Mouse (Mus musculus): Measurements from ENCODE around the gene Cd9. TPM values are rescaled to one million over a fixed set of nuclear protein-coding genes. Genes with fewer than 3 reads are reported as not detected.

Cd9 gene
- total and polyA plus RNA-seq, 2 experiments from 2014 or later: 49.1 to 105 TPM

GRCm38 (mm10) chr6:125534990-125535389 lies 40.4 kb upstream of the Cd9 start:
- Histone ChIP-seq H3K9ac (replicated peaks; ENCODE audit: low read length, poor library complexity, severe bottlenecking) (no peak overlapping the region), H3K36me3 (ENCODE audit: insufficient read depth, low read length) (no peaks in the 10 kb centered on the region), H3K27ac (ENCODE audit: low read depth, low read length) (no peak overlapping the region), H3K4me3 (ENCODE audit: low read depth, low read length) (no peak overlapping the region), H3K4me1 (ENCODE audit: insufficient read depth, low read length) (no peaks in the 10 kb centered on the region), H3K9me3 (ENCODE audit: low read length) (no peaks in the 10 kb centered on the region), H3K4me2 (ENCODE audit: low read depth, low read length, poor library complexity, severe bottlenecking) (no peak overlapping the region), H3K27me3 (ENCODE audit: insufficient read depth, low read length) (no peaks in the 10 kb centered on the region)
- DNase-seq (ENCODE audit: low spot score): no peak
- TF ChIP-seq CTCF (IDR thresholded peaks at IDR 0.05): no peak
- ATAC-seq (ENCODE audit: low FRiP score): no peak
- WGBS: 74% methylated on average over 5 of the region's 5 CpGs

- Histone ChIP-seq H3K27ac (ENCODE audit: low read depth, low read length) (no peak overlapping the region), H3K4me2 (ENCODE audit: low read depth, low read length, poor library complexity, severe bottlenecking) (no peak overlapping the region), H3K36me3 (ENCODE audit: insufficient read depth, low read length) (no peaks in the 10 kb centered on the region), H3K9ac (replicated peaks; ENCODE audit: low read length, poor library complexity, severe bottlenecking) (no peak overlapping the region), H3K4me3 (ENCODE audit: low read depth, low read length) (no peak overlapping the region), H3K4me1 (ENCODE audit: insufficient read depth, low read length) (no peaks in the 10 kb centered on the region), H3K9me3 (ENCODE audit: low read length) (no peaks in the 10 kb centered on the region), H3K27me3 (ENCODE audit: insufficient read depth, low read length) (no peaks in the 10 kb centered on the region)
- ATAC-seq (ENCODE audit: low FRiP score) (no peak), DNase-seq (ENCODE audit: low spot score) (no peak)
- WGBS: 89% methylated on average over 11 of the region's 11 CpGs
- no peak for TF ChIP-seq CTCF (IDR thresholded peaks at IDR 0.05)
Observed at GRCm38 (mm10) chr6:125533104-125533650, 38.6 kb upstream of the Cd9 start.

- H3K4me1 ChIP-seq (ENCODE audit: insufficient read depth, low read length): no peaks in the 10 kb centered on the region
- DNase-seq (ENCODE audit: low spot score): no peak
- H3K9ac ChIP-seq (replicated peaks; ENCODE audit: low read length, poor library complexity, severe bottlenecking): no peak overlapping the region
- H3K27ac ChIP-seq (ENCODE audit: low read depth, low read length): no peak overlapping the region
- H3K36me3 ChIP-seq (ENCODE audit: insufficient read depth, low read length): no peaks in the 10 kb centered on the region
- H3K4me3 ChIP-seq (ENCODE audit: low read depth, low read length): no peak overlapping the region
- no peak for ATAC-seq (ENCODE audit: low FRiP score)
- H3K4me2 ChIP-seq (ENCODE audit: low read depth, low read length, poor library complexity, severe bottlenecking): no peak overlapping the region
- no peaks in the 10 kb centered on the region for H3K9me3 ChIP-seq (ENCODE audit: low read length)
- WGBS: 90% methylated on average over 5 of the region's 5 CpGs
- TF ChIP-seq CTCF (IDR thresholded peaks at IDR 0.05): no peak
- no peaks in the 10 kb centered on the region for H3K27me3 ChIP-seq (ENCODE audit: insufficient read depth, low read length)
Observed at GRCm38 (mm10) chr6:125529479-125529878, 34.9 kb upstream of the Cd9 start.

- no peak overlapping the region for H3K4me3 ChIP-seq (ENCODE audit: low read depth, low read length)
- no peak for TF ChIP-seq CTCF (IDR thresholded peaks at IDR 0.05)
- no peak overlapping the region for H3K27ac ChIP-seq (ENCODE audit: low read depth, low read length)
- H3K4me1 ChIP-seq (ENCODE audit: insufficient read depth, low read length): no peaks in the 10 kb centered on the region
- DNase-seq (ENCODE audit: low spot score): no peak
- no peaks in the 10 kb centered on the region for H3K9me3 ChIP-seq (ENCODE audit: low read length)
- ATAC-seq (ENCODE audit: low FRiP score): no peak
- no peaks in the 10 kb centered on the region for H3K27me3 ChIP-seq (ENCODE audit: insufficient read depth, low read length)
- H3K36me3 ChIP-seq (ENCODE audit: insufficient read depth, low read length): no peaks in the 10 kb centered on the region
- no peak overlapping the region for H3K9ac ChIP-seq (replicated peaks; ENCODE audit: low read length, poor library complexity, severe bottlenecking)
- WGBS: 85% methylated on average over 9 of the region's 9 CpGs
- H3K4me2 ChIP-seq (ENCODE audit: low read depth, low read length, poor library complexity, severe bottlenecking): no peak overlapping the region
Observed at GRCm38 (mm10) chr6:125528614-125529200, 34.1 kb upstream of the Cd9 start.

- no peaks in the 10 kb centered on the region for H3K9me3 ChIP-seq (ENCODE audit: low read length)
- no peak for DNase-seq (ENCODE audit: low spot score)
- H3K4me2 ChIP-seq (ENCODE audit: low read depth, low read length, poor library complexity, severe bottlenecking): no peak overlapping the region
- H3K4me3 ChIP-seq (ENCODE audit: low read depth, low read length): no peak overlapping the region
- H3K27ac ChIP-seq (ENCODE audit: low read depth, low read length): no peak overlapping the region
- H3K4me1 ChIP-seq (ENCODE audit: insufficient read depth, low read length): no peaks in the 10 kb centered on the region
- ATAC-seq (ENCODE audit: low FRiP score): no peak
- WGBS: 58% methylated on average over 3 of the region's 3 CpGs
- no peak for TF ChIP-seq CTCF (IDR thresholded peaks at IDR 0.05)
- H3K27me3 ChIP-seq (ENCODE audit: insufficient read depth, low read length): no peaks in the 10 kb centered on the region
- H3K9ac ChIP-seq (replicated peaks; ENCODE audit: low read length, poor library complexity, severe bottlenecking): no peak overlapping the region
- H3K36me3 ChIP-seq (ENCODE audit: insufficient read depth, low read length): no peaks in the 10 kb centered on the region
Observed at GRCm38 (mm10) chr6:125526066-125526465, 31.5 kb upstream of the Cd9 start.

GRCm38 (mm10) chr6:125524027-125524426 lies 29.4 kb upstream of the Cd9 start:
- Histone ChIP-seq H3K4me3 (ENCODE audit: low read depth, low read length) (no peak overlapping the region), H3K27me3 (ENCODE audit: insufficient read depth, low read length) (no peaks in the 10 kb centered on the region), H3K36me3 (ENCODE audit: insufficient read depth, low read length) (no peaks in the 10 kb centered on the region), H3K9me3 (ENCODE audit: low read length) (no peaks in the 10 kb centered on the region), H3K9ac (replicated peaks; ENCODE audit: low read length, poor library complexity, severe bottlenecking) (no peak overlapping the region), H3K4me1 (ENCODE audit: insufficient read depth, low read length) (no peaks in the 10 kb centered on the region), H3K4me2 (ENCODE audit: low read depth, low read length, poor library complexity, severe bottlenecking) (no peak overlapping the region), H3K27ac (ENCODE audit: low read depth, low read length) (no peak overlapping the region)
- DNase-seq (ENCODE audit: low spot score) (no peak), ATAC-seq (ENCODE audit: low FRiP score) (no peak)
- 89% methylated on average over 6 of the region's 6 CpGs for WGBS
- TF ChIP-seq CTCF (IDR thresholded peaks at IDR 0.05): no peak
